14 mouse cellular contexts compared by ENCODE assay signal in the genomic region with DNA sequence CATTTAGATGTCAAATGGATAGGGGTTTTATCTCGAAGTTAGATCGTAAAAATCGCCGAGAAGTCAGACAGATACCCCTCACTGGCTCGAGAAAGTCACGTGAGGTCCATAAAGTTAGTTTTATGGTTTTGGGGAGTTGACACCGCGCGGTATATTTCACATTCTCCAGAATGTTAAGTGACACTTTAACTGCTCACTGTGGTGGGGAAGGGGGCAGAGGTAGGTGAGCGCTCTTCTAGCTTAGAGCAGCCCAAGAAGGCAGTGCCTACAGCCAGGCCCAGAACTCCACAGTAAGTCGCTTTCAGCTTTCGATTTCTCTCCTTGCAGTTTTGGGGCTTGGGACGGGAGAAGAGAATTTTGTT. TPM values are rescaled to one million over a fixed set of nuclear protein-coding genes. Genes with fewer than 3 reads are reported as not detected.
A peak's percentile ranks its signal among the peaks of the same experiment; 100 is the strongest.
DNase-seq lines count a peak whose midpoint lies in the region; ATAC-seq lines count a peak whose summit lies in the region.
"Had no signal": no experiment of that assay in that cellular context is flagged by ENCODE, and none has a peak within 500 bp of the region (broad histone marks: within the 10 kb centered on the region; RNA-seq: fewer than 3 reads in every experiment).

No protein-coding gene starts in this region.

- no peak overlapping the region for H3K4me3 ChIP-seq in liver, embryonic 12.5 days
- peak overlapping the region; percentile 55 for H3K4me3 ChIP-seq in intestine, embryonic 14.5 days (ENCODE audit: low read depth, low read length)
- peak overlapping the region; percentile 60 for H3K4me3 ChIP-seq in neural tube, embryonic 15.5 days (replicated peaks)
- H3K4me3 ChIP-seq: erythroblast, embryonic 14.5 days; heart, embryonic 15.5 days had no signal

- no peak overlapping the region for H3K9ac ChIP-seq in liver, embryonic 12.5 days
- H3K9ac ChIP-seq in intestine, embryonic 14.5 days (ENCODE audit: low read length), result peak overlapping the region; percentile 96
- H3K9ac ChIP-seq in neural tube, embryonic 15.5 days (replicated peaks), result peak overlapping the region; percentile 83
- H3K9ac ChIP-seq: heart, embryonic 15.5 days had no signal

- H3K27me3 ChIP-seq in liver, embryonic 12.5 days (replicated peaks), result peaks cover 100% of the 10 kb centered on the region
- H3K27me3 ChIP-seq in intestine, embryonic 14.5 days (replicated peaks; ENCODE audit: control insufficient read depth, insufficient read depth, low read length), result peaks cover 8% of the 10 kb centered on the region; the same call in 1 of the 2 replicates
- H3K27me3 ChIP-seq in neural tube, embryonic 15.5 days (replicated peaks), result no peaks in the 10 kb centered on the region

- peaks cover 11% of the 10 kb centered on the region; the same call in 1 of the 2 replicates for H3K4me1 ChIP-seq in liver, embryonic 12.5 days
- peaks cover 62% of the 10 kb centered on the region for H3K4me1 ChIP-seq in intestine, embryonic 14.5 days (replicated peaks; ENCODE audit: control insufficient read depth, insufficient read depth, low read length)
- peaks cover 91% of the 10 kb centered on the region for H3K4me1 ChIP-seq in neural tube, embryonic 15.5 days

- WGBS in liver, embryonic 12.5 days (ENCODE audit: insufficient replicate concordance), result 31% methylated on average over 13 of the region's 13 CpGs
- 7% methylated on average over 13 of the region's 13 CpGs for WGBS in intestine, embryonic 14.5 days
- WGBS in neural tube, embryonic 15.5 days, result 6% methylated on average over 13 of the region's 13 CpGs

- H3K36me3 ChIP-seq in liver, embryonic 12.5 days, result no peaks in the 10 kb centered on the region
- H3K36me3 ChIP-seq in intestine, embryonic 14.5 days (ENCODE audit: control insufficient read depth, insufficient read depth, low read length), result no peaks in the 10 kb centered on the region
- H3K36me3 ChIP-seq in neural tube, embryonic 15.5 days, result no peaks in the 10 kb centered on the region
- H3K36me3 ChIP-seq: heart, embryonic 15.5 days had no signal

- no peak overlapping the region for H3K4me2 ChIP-seq in liver, embryonic 12.5 days
- H3K4me2 ChIP-seq in intestine, embryonic 14.5 days (ENCODE audit: low read length), result peak overlapping the region; percentile 89
- H3K4me2 ChIP-seq in neural tube, embryonic 15.5 days, result peak overlapping the region; percentile 87
- H3K4me2 ChIP-seq: heart, embryonic 15.5 days had no signal

- no peak for ATAC-seq in liver, embryonic 12.5 days
- ATAC-seq in intestine, embryonic 14.5 days (replicated peaks; ENCODE audit: low FRiP score, low TSS enrichment, low read depth), result no peak
- ATAC-seq in neural tube, embryonic 15.5 days (ENCODE audit: low FRiP score), result peak; percentile 45
- no peak for ATAC-seq in monocyte, adult 5-6 weeks (replicated peaks; ENCODE audit: insufficient number of reproducible peaks, low FRiP score, low TSS enrichment, poor library complexity, severe bottlenecking)

- no peak overlapping the region for H3K27ac ChIP-seq in liver, embryonic 12.5 days
- peak overlapping the region; percentile 99 for H3K27ac ChIP-seq in intestine, embryonic 14.5 days (ENCODE audit: low read depth)
- H3K27ac ChIP-seq in neural tube, embryonic 15.5 days (replicated peaks), result peak overlapping the region; percentile 99
- H3K27ac ChIP-seq: heart, embryonic 15.5 days had no signal

- no peaks in the 10 kb centered on the region for H3K9me3 ChIP-seq in liver, embryonic 12.5 days (replicated peaks)
- no peaks in the 10 kb centered on the region for H3K9me3 ChIP-seq in intestine, embryonic 14.5 days (ENCODE audit: control insufficient read depth, low read length)
- H3K9me3 ChIP-seq in neural tube, embryonic 15.5 days (replicated peaks), result no peaks in the 10 kb centered on the region
- H3K9me3 ChIP-seq: heart, embryonic 15.5 days had no signal

- peak; percentile 3 for DNase-seq in liver
- DNase-seq in intestine, embryonic 14.5 days (ENCODE audit: low spot score), result no peak
- DNase-seq in kidney, postnatal 10 days, result peak; percentile 73
- DNase-seq in layer of hippocampus, postnatal 14 days (ENCODE audit: low spot score in 2 of 2), result no peak
- DNase-seq in right cerebral cortex, postnatal 4 days, result no peak
- DNase-seq: B cell, adult 2 months; cerebellum, postnatal 36 days; left cerebral cortex, postnatal 4 days; thymus, postnatal 36 days had no signal

RNA-seq across cellular contexts. Expression of a gene that starts 3.8 kb away (rescaled TPM):
- polyA plus RNA-seq in liver, embryonic 12.5 days (2016; fragmentation: Nextera tagmentation; extraction: Ambion mirVana), result 1.3 and 1.5 TPM in 2 replicates
- polyA plus RNA-seq in intestine, embryonic 14.5 days (2014; fragmentation: Nextera tagmentation; extraction: Ambion mirVana), result 49.6 and 51.6 TPM in 2 replicates
- polyA plus RNA-seq in neural tube, embryonic 15.5 days (2015; fragmentation: Nextera tagmentation; extraction: Ambion mirVana), result 39.5 and 106 TPM in 2 replicates
- not detected in 3 replicates for total RNA-seq in monocyte, adult 5-6 weeks (2017)
- not detected for total RNA-seq in layer of hippocampus, postnatal 14 days (2021)
- total RNA-seq: left cerebral cortex, postnatal 4 days had no signal
- polyA plus RNA-seq: erythroblast, embryonic 14.5 days had no signal

RNA-seq across cellular contexts. Expression of a gene that starts 11.2 kb away (rescaled TPM):
- polyA plus RNA-seq in liver, embryonic 12.5 days (2016; fragmentation: Nextera tagmentation; extraction: Ambion mirVana), result 0.62 and 0.66 TPM in 2 replicates
- 3.5 and 3.8 TPM in 2 replicates for polyA plus RNA-seq in intestine, embryonic 14.5 days (2014; fragmentation: Nextera tagmentation; extraction: Ambion mirVana)
- polyA plus RNA-seq in neural tube, embryonic 15.5 days (2015; fragmentation: Nextera tagmentation; extraction: Ambion mirVana), result 3.7 and 5.0 TPM in 2 replicates
- 4.7 to 6.6 TPM (median 5.2 TPM) in 3 replicates for total RNA-seq in monocyte, adult 5-6 weeks (2017)
- not detected for total RNA-seq in layer of hippocampus, postnatal 14 days (2021)
- total RNA-seq: left cerebral cortex, postnatal 4 days had no signal
- polyA plus RNA-seq: erythroblast, embryonic 14.5 days had no signal

RNA-seq across cellular contexts. Expression of a gene that starts 14.6 kb away (rescaled TPM):
- 0.30 TPM in 2 replicates for polyA plus RNA-seq in liver, embryonic 12.5 days (2016; fragmentation: Nextera tagmentation; extraction: Ambion mirVana)
- 18.1 and 24.1 TPM in 2 replicates for polyA plus RNA-seq in intestine, embryonic 14.5 days (2014; fragmentation: Nextera tagmentation; extraction: Ambion mirVana)
- 109 and 135 TPM in 2 replicates for polyA plus RNA-seq in neural tube, embryonic 15.5 days (2015; fragmentation: Nextera tagmentation; extraction: Ambion mirVana)
- total RNA-seq in monocyte, adult 5-6 weeks (2017), result not detected in 3 replicates
- total RNA-seq in layer of hippocampus, postnatal 14 days (2021), result not detected
- total RNA-seq: left cerebral cortex, postnatal 4 days had no signal
- polyA plus RNA-seq: erythroblast, embryonic 14.5 days had no signal

RNA-seq across cellular contexts. Expression of a gene that starts 16.2 kb away (rescaled TPM):
- 0.31 and 0.36 TPM in 2 replicates for polyA plus RNA-seq in liver, embryonic 12.5 days (2016; fragmentation: Nextera tagmentation; extraction: Ambion mirVana)
- polyA plus RNA-seq in intestine, embryonic 14.5 days (2014; fragmentation: Nextera tagmentation; extraction: Ambion mirVana), result 3.7 and 4.9 TPM in 2 replicates
- 8.0 and 12.6 TPM in 2 replicates for polyA plus RNA-seq in neural tube, embryonic 15.5 days (2015; fragmentation: Nextera tagmentation; extraction: Ambion mirVana)
- 1.4 to 2.1 TPM (median 1.8 TPM) in 3 replicates for total RNA-seq in monocyte, adult 5-6 weeks (2017)
- total RNA-seq in layer of hippocampus, postnatal 14 days (2021), result not detected
- total RNA-seq: left cerebral cortex, postnatal 4 days had no signal
- polyA plus RNA-seq: erythroblast, embryonic 14.5 days had no signal

RNA-seq across cellular contexts. Expression of a gene that starts 20.5 kb away (rescaled TPM):
- 0.18 and 0.37 TPM in 2 replicates for polyA plus RNA-seq in liver, embryonic 12.5 days (2016; fragmentation: Nextera tagmentation; extraction: Ambion mirVana)
- polyA plus RNA-seq in intestine, embryonic 14.5 days (2014; fragmentation: Nextera tagmentation; extraction: Ambion mirVana), result 11.7 and 13.2 TPM in 2 replicates
- 101 and 115 TPM in 2 replicates for polyA plus RNA-seq in neural tube, embryonic 15.5 days (2015; fragmentation: Nextera tagmentation; extraction: Ambion mirVana)
- total RNA-seq in monocyte, adult 5-6 weeks (2017), result not detected in 3 replicates
- total RNA-seq in layer of hippocampus, postnatal 14 days (2021), result not detected
- total RNA-seq: left cerebral cortex, postnatal 4 days had no signal
- polyA plus RNA-seq: erythroblast, embryonic 14.5 days had no signal

Comparison
In these comparisons a context has a peak if more than half of its experiments do, and no peak if none do; other contexts are left out.
1. DNase-seq: peak in liver (single experiment) and kidney, postnatal 10 days (single experiment); none in intestine, embryonic 14.5 days (single experiment), layer of hippocampus, postnatal 14 days (0 of 2) and right cerebral cortex, postnatal 4 days (single experiment).
2. RNA of a gene that starts 3.8 kb away (polyA plus RNA-seq): 39.5 to 106 TPM in neural tube, embryonic 15.5 days and 49.6 to 51.6 TPM in intestine, embryonic 14.5 days; 1.3 to 1.5 TPM in liver, embryonic 12.5 days; every median in the first group is over 10 times any median in the second.
3. RNA of a gene that starts 14.6 kb away (polyA plus RNA-seq): 109 to 135 TPM in neural tube, embryonic 15.5 days and 18.1 to 24.1 TPM in intestine, embryonic 14.5 days; 0.30 TPM in liver, embryonic 12.5 days; every median in the first group is over 10 times any median in the second.